Mouse (Mus musculus) heart, adult 10 weeks (tissue): ENCODE results near the gene Zfp12. TPM values are rescaled to one million over a fixed set of nuclear protein-coding genes. Genes with fewer than 3 reads are reported as not detected.

Experiments used
- polyA plus RNA-seq: library from polyadenylated mRNA; stranded (reverse); fragments of 350-450 nt; fragmentation: Illumina TruSeq; extraction: RNeasy Lipid Tissue Mini Kit (QIAGEN cat#74804); gene quantifications from one replicate; pipeline ENCODE4 v1.2.3, GENCODE M21; 2014; ENCODE audit warnings: low read depth, low replicate concordance

Zfp12 gene
- 7.8 TPM for polyA plus RNA-seq

DNA sequence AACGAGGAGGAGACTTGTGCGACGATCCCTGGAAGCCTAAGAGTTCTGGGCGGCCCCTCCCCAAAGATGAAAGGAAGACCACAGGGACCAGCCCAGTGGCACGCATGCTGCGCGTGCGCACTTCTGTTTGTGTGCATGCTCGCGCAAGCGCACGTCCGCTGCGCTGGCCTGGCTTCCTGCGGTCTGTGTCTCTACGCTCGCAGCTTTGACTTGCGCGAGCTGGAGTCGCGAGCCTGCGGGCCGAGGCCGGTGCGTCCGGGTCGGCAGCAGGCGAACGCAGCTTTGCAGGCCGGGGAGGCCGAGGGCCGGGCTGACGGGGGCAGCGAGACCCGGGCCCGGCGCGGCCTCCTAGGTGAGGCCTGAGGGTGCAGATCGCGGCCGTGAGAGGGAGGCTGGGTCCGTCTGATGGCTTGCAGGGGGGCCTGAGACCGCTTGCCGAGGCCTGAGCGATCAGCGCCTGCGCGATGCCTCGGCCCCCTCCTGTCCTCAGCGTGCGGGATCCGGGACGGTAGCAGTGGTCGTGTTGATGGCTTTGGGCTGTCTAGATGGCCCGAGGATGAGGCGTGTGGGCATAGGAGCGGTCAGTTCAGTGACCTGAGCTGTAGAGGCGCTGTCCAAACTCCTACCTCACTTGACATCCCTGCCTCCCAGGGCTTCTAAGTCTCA lies at the start of gene Zfp12:
Gene Zfp12, plus strand, starts transcription at position 136 of the 666 bp plus-strand sequence.

DNA sequence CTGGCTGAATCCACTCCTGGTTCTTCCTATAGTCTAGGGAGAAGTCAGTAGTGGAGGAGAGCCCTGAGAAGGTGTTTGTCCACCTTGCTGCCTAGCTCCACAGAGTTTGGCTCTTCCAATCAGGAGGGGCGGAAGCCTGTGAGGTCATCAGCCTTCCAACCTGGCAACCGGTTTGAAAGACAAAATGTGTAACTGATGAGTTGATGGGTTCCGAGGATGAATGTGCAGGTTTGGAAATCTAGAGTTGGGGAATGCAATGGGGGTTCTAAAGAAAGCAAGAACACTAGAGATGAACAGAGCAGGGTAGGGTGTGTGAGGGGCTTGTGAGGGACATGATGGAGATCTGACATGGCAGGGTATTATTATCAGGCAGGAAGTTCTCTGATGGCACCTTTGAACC lies 8.2 kb upstream of the Zfp12 start, which contains the start of gene Spdye4a:
Gene Spdye4a, minus strand, starts transcription at position 101 of the 400 bp plus-strand sequence.

GRCm38 (mm10) chr5:143269363-143270150 lies 34.6 kb downstream of the Zfp12 start, which contains the start of gene Zfp316:
Gene Zfp316, minus strand, starts transcription at chr5:143270022.

GRCm38 (mm10) chr5:143293404-143293803 lies 58.4 kb downstream of the Zfp12 start, which contains the start of gene Zfp853:
Gene Zfp853, minus strand, starts transcription at chr5:143293623.

Other genes starting within 250 kb of the Zfp12 start
- 20.6 TPM for gene Rnf216, start 122.2 kb upstream of the Zfp12 start, polyA plus RNA-seq
- not detected for gene Olfr718-ps1, start 87.6 kb upstream of the Zfp12 start, polyA plus RNA-seq
- gene Rbak, start 54.4 kb upstream of the Zfp12 start, polyA plus RNA-seq = 5.1 TPM
- not detected for gene Spdye4b, start 54.1 kb upstream of the Zfp12 start, polyA plus RNA-seq
- gene Spdye4a, start 8.3 kb upstream of the Zfp12 start, polyA plus RNA-seq = not detected
- gene Zfp316, start 34.9 kb downstream of the Zfp12 start, polyA plus RNA-seq = 3.1 TPM
- gene Zfp853, start 58.5 kb downstream of the Zfp12 start, polyA plus RNA-seq = not detected
- 14.5 TPM for gene E130309D02Rik, start 80.2 kb downstream of the Zfp12 start, polyA plus RNA-seq
- gene Zdhhc4, start 94.1 kb downstream of the Zfp12 start, polyA plus RNA-seq = 27.1 TPM
- not detected for gene Grid2ip, start 122.2 kb downstream of the Zfp12 start, polyA plus RNA-seq
- gene Kdelr2, start 168.7 kb downstream of the Zfp12 start, polyA plus RNA-seq = 40.5 TPM
- 7.2 TPM for gene Daglb, start 229.4 kb downstream of the Zfp12 start, polyA plus RNA-seq